Comparison of ENCODE assay signal across 8 mouse cellular contexts in genomic region chr16:62974926-62975325, GRCm38 (mm10).
A peak's percentile ranks its signal among the peaks of the same experiment; 100 is the strongest.
DNase-seq lines count a peak whose midpoint lies in the region; ATAC-seq and TF ChIP-seq lines count a peak whose summit lies in the region.

No protein-coding gene starts in this region.

- H3K27ac ChIP-seq in hindbrain, embryonic 10.5 days, result no peak overlapping the region
- no peak overlapping the region for H3K27ac ChIP-seq in hindbrain, embryonic 12.5 days
- H3K27ac ChIP-seq in stomach, postnatal 0 days (replicated peaks), result no peak overlapping the region

- 94% methylated on average over 1 of the region's 1 CpGs for WGBS in hindbrain, embryonic 10.5 days
- 84% methylated on average over 1 of the region's 1 CpGs for WGBS in hindbrain, embryonic 12.5 days
- 84% methylated on average over 1 of the region's 1 CpGs for WGBS in stomach, postnatal 0 days

- no peak overlapping the region for H3K9ac ChIP-seq in hindbrain, embryonic 12.5 days
- no peak overlapping the region for H3K9ac ChIP-seq in stomach, postnatal 0 days (ENCODE audit: low read length)

- TF ChIP-seq CTCF in stomach, postnatal 0 days (IDR thresholded peaks at IDR 0.05; ENCODE audit: low read depth), result peak; percentile 66

- ATAC-seq in hindbrain, embryonic 12.5 days (ENCODE audit: low FRiP score), result no peak
- no peak for ATAC-seq in stomach, postnatal 0 days (ENCODE audit: low FRiP score, low TSS enrichment)
- ATAC-seq in CD4-positive, CD25-positive, alpha-beta regulatory T cell, adult 4 months, result no peak

- no peak overlapping the region for H3K4me2 ChIP-seq in hindbrain, embryonic 12.5 days (replicated peaks)
- no peak overlapping the region for H3K4me2 ChIP-seq in stomach, postnatal 0 days (replicated peaks; ENCODE audit: low read depth)

- H3K4me1 ChIP-seq in hindbrain, embryonic 10.5 days (replicated peaks), result no peaks in the 10 kb centered on the region
- no peaks in the 10 kb centered on the region for H3K4me1 ChIP-seq in hindbrain, embryonic 12.5 days
- no peaks in the 10 kb centered on the region for H3K4me1 ChIP-seq in stomach, postnatal 0 days (replicated peaks; ENCODE audit: control insufficient read depth, insufficient read depth)

- H3K4me3 ChIP-seq in hindbrain, embryonic 10.5 days, result no peak overlapping the region
- no peak overlapping the region for H3K4me3 ChIP-seq in hindbrain, embryonic 12.5 days
- H3K4me3 ChIP-seq in stomach, postnatal 0 days (ENCODE audit: low read depth, low read length), result no peak overlapping the region

- no peaks in the 10 kb centered on the region for H3K36me3 ChIP-seq in hindbrain, embryonic 10.5 days
- no peaks in the 10 kb centered on the region for H3K36me3 ChIP-seq in hindbrain, embryonic 12.5 days
- H3K36me3 ChIP-seq in stomach, postnatal 0 days (ENCODE audit: control insufficient read depth, insufficient read depth, low read length), result no peaks in the 10 kb centered on the region

- H3K27me3 ChIP-seq in hindbrain, embryonic 10.5 days (ENCODE audit: insufficient read depth, poor library complexity, severe bottlenecking), result no peaks in the 10 kb centered on the region
- H3K27me3 ChIP-seq in hindbrain, embryonic 12.5 days, result no peaks in the 10 kb centered on the region
- no peaks in the 10 kb centered on the region for H3K27me3 ChIP-seq in stomach, postnatal 0 days (ENCODE audit: control insufficient read depth, insufficient read depth, low read length)

- TF ChIP-seq EP300 in stomach, postnatal 0 days (optimal IDR thresholded peaks at IDR 0.05), result no peak

- peak; percentile 16 for DNase-seq in hindbrain, embryonic 10.5 days (ENCODE audit: low spot score)
- peak; percentile 14 for DNase-seq in right cerebral cortex, adult 18-20 months
- DNase-seq in right cerebral cortex, postnatal 25 days, result no peak
- peak; percentile 68 to 73 for DNase-seq in cerebellum, postnatal 10 days
- no peak for DNase-seq in stomach, postnatal 0 days (ENCODE audit: low spot score)
- no peak for DNase-seq in T-cell, adult 2 months (ENCODE audit: low spot score)

- no peaks in the 10 kb centered on the region for H3K9me3 ChIP-seq in hindbrain, embryonic 10.5 days
- no peaks in the 10 kb centered on the region for H3K9me3 ChIP-seq in hindbrain, embryonic 12.5 days (replicated peaks)
- H3K9me3 ChIP-seq in stomach, postnatal 0 days (ENCODE audit: control insufficient read depth, low read length), result no peaks in the 10 kb centered on the region

Comparison
In these comparisons a context has a peak if more than half of its experiments do, and no peak if none do; other contexts are left out.
1. DNase-seq: peak in hindbrain, embryonic 10.5 days (single experiment), right cerebral cortex, adult 18-20 months (single experiment) and cerebellum, postnatal 10 days (2 of 2); none in right cerebral cortex, postnatal 25 days (single experiment), stomach, postnatal 0 days (single experiment) and T-cell, adult 2 months (single experiment).